Mouse (Mus musculus) stomach, postnatal 0 days (tissue): ENCODE data around the gene Capn11.

Experiments used
- CTCF ChIP-seq: IDR thresholded peaks from 2 replicates; pipeline ENCODE4 v1.5.1; 2016; ENCODE audit warnings: antibody characterized with exemption, low read depth, mild to moderate bottlenecking, moderate library complexity
- EP300 ChIP-seq: optimal IDR thresholded peaks from 2 replicates; pipeline ENCODE3; 2016; ENCODE audit warnings: antibody characterized with exemption

GRCm38 (mm10) chr17:45667481-45667880 is 8.4 kb upstream of the Capn11 start:
- no peak for TF ChIP-seq CTCF
- no peak for TF ChIP-seq EP300
